Mouse (Mus musculus) cortical plate, adult 2 months (tissue): ENCODE data around the gene Fam107b.

Source experiments
- CTCF ChIP-seq: fragments of 200-500 bp; IDR thresholded peaks from 2 replicates; pipeline ENCODE4 v1.5.1; 2011; ENCODE audit warnings: mild to moderate bottlenecking, control low read depth, low read length; ENCODE audit not compliant: insufficient read depth; ENCODE audit errors: extremely low read depth
- POLR2A ChIP-seq: fragments of 200-500 bp; IDR thresholded peaks from 2 replicates; pipeline ENCODE4 v1.6.1; 2011; ENCODE audit warnings: mild to moderate bottlenecking, low read length, control low read depth; ENCODE audit not compliant: insufficient read depth; ENCODE audit errors: extremely low read depth

DNA sequence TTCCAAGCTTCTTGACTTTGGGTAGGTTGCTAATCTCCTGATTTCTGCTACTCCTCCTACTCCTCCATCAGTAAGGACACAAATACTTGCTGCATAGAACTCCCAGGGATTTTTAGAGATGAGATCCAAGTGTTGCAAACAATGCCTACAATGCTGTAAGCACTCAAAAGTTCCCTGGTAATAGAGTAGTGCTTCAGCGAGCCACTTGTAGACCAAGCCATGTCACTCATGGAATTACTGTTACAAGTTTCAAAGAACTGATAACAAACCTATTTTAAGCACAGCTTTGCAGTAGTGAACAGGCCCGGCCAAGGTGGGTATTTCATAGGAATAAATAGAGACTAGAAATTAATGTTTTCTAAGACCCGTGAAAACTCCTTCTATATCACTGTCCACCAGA lies 174.8 kb downstream of the Fam107b start:
- TF ChIP-seq POLR2A (no peak), CTCF (no peak)
